In genomic region chr11:3808162-3808561, GRCm38 (mm10) we compare ENCODE assay signal across 10 mouse cellular contexts. TPM values are rescaled to one million over a fixed set of nuclear protein-coding genes. Genes with fewer than 3 reads are reported as not detected.
A peak's percentile ranks its signal among the peaks of the same experiment; 100 is the strongest.
DNase-seq lines count a peak whose midpoint lies in the region; ATAC-seq and TF ChIP-seq lines count a peak whose summit lies in the region.
"Had no signal": no experiment of that assay in that cellular context is flagged by ENCODE, and none has a peak within 500 bp of the region (broad histone marks: within the 10 kb centered on the region; RNA-seq: fewer than 3 reads in every experiment).

No protein-coding gene starts in this region.

- H3K9me3 ChIP-seq in hindbrain, embryonic 11.5 days (ENCODE audit: control insufficient read depth, low read length) = no peaks in the 10 kb centered on the region
- H3K9me3 ChIP-seq in hindbrain, embryonic 12.5 days (replicated peaks) = no peaks in the 10 kb centered on the region
- H3K9me3 ChIP-seq in embryonic facial prominence, embryonic 10.5 days = no peaks in the 10 kb centered on the region; the same call in 1 of the 2 replicates
- H3K9me3 ChIP-seq: liver, embryonic 13.5 days had no signal

- ATAC-seq in hindbrain, embryonic 11.5 days (ENCODE audit: low FRiP score) = no peak
- no peak for ATAC-seq in hindbrain, embryonic 12.5 days (ENCODE audit: low FRiP score)

- no peak overlapping the region for H3K4me3 ChIP-seq in hindbrain, embryonic 11.5 days (ENCODE audit: low read depth, low read length)
- no peak overlapping the region for H3K4me3 ChIP-seq in hindbrain, embryonic 12.5 days
- H3K4me3 ChIP-seq in embryonic facial prominence, embryonic 10.5 days = no peak overlapping the region
- no peak overlapping the region for H3K4me3 ChIP-seq in thymus, adult 2 months (ENCODE audit: control insufficient read depth, insufficient read depth, low read length)
- H3K4me3 ChIP-seq: liver, embryonic 13.5 days had no signal

- no peak for TF ChIP-seq POLR2A in thymus, adult 2 months (IDR thresholded peaks at IDR 0.05; ENCODE audit: control insufficient read depth, extremely low read depth, insufficient read depth, low read length, poor library complexity)

- no peak overlapping the region for H3K9ac ChIP-seq in hindbrain, embryonic 11.5 days (ENCODE audit: low read depth, low read length)
- H3K9ac ChIP-seq in hindbrain, embryonic 12.5 days = no peak overlapping the region
- H3K9ac ChIP-seq: liver, embryonic 13.5 days had no signal

- H3K27ac ChIP-seq in hindbrain, embryonic 11.5 days (ENCODE audit: low read depth, low read length) = no peak overlapping the region
- no peak overlapping the region for H3K27ac ChIP-seq in hindbrain, embryonic 12.5 days
- no peak overlapping the region for H3K27ac ChIP-seq in embryonic facial prominence, embryonic 10.5 days (replicated peaks)
- no peak overlapping the region for H3K27ac ChIP-seq in thymus, adult 2 months (ENCODE audit: control insufficient read depth, insufficient read depth, low read length)
- H3K27ac ChIP-seq: liver, embryonic 13.5 days had no signal

- no peak overlapping the region for H3K4me2 ChIP-seq in hindbrain, embryonic 11.5 days (replicated peaks; ENCODE audit: low read depth, low read length)
- H3K4me2 ChIP-seq in hindbrain, embryonic 12.5 days (replicated peaks) = no peak overlapping the region
- H3K4me2 ChIP-seq: liver, embryonic 13.5 days had no signal

- TF ChIP-seq CTCF in thymus, adult 2 months (IDR thresholded peaks at IDR 0.05; ENCODE audit: borderline replicate concordance, control insufficient read depth, extremely low read depth, insufficient read depth, low read length, poor library complexity) = no peak

- 33% methylated on average over 3 of the region's 3 CpGs for WGBS in hindbrain, embryonic 11.5 days
- WGBS in hindbrain, embryonic 12.5 days = 31% methylated on average over 3 of the region's 3 CpGs
- whole genome bisulfite sequencing in embryonic facial prominence, embryonic 10.5 days = 34% methylated on average over 3 of the region's 3 CpGs
- 40% methylated on average over 3 of the region's 3 CpGs for WGBS in thymus, adult 2 months

- H3K36me3 ChIP-seq in hindbrain, embryonic 11.5 days (ENCODE audit: control insufficient read depth, insufficient read depth, low read length) = no peaks in the 10 kb centered on the region
- H3K36me3 ChIP-seq in hindbrain, embryonic 12.5 days = no peaks in the 10 kb centered on the region
- no peaks in the 10 kb centered on the region for H3K36me3 ChIP-seq in embryonic facial prominence, embryonic 10.5 days (replicated peaks)
- no peaks in the 10 kb centered on the region for H3K36me3 ChIP-seq in thymus, adult 2 months (ENCODE audit: control insufficient read depth, insufficient read depth, low read length)
- H3K36me3 ChIP-seq: liver, embryonic 13.5 days had no signal

- DNase-seq in hindbrain, embryonic 11.5 days (ENCODE audit: low spot score) = peak; percentile 23
- peak; percentile 41 for DNase-seq in urinary bladder, postnatal 14 days (ENCODE audit: low spot score)
- DNase-seq in urinary bladder, postnatal 4 days (ENCODE audit: low spot score in 2 of 2) = no peak
- DNase-seq in embryonic facial prominence, embryonic 10.5 days (ENCODE audit: low spot score) = peak; percentile 28
- DNase-seq in ovary, adult 18-20 months (ENCODE audit: low spot score) = no peak
- DNase-seq in thymus, adult 2 months = no peak
- DNase-seq in spleen, postnatal 36 days (ENCODE audit: low spot score in 2 of 2) = no peak
- DNase-seq: gastrocnemius, postnatal 25 days; liver, embryonic 13.5 days had no signal

- no peaks in the 10 kb centered on the region for H3K4me1 ChIP-seq in hindbrain, embryonic 11.5 days (replicated peaks; ENCODE audit: control insufficient read depth, insufficient read depth, low read length)
- H3K4me1 ChIP-seq in hindbrain, embryonic 12.5 days = peaks cover 4% of the 10 kb centered on the region; the same call in 1 of the 2 replicates
- peaks cover 6% of the 10 kb centered on the region; the same call in 1 of the 2 replicates for H3K4me1 ChIP-seq in embryonic facial prominence, embryonic 10.5 days
- H3K4me1 ChIP-seq in thymus, adult 2 months (replicated peaks; ENCODE audit: control insufficient read depth, insufficient read depth, low read length) = no peaks in the 10 kb centered on the region
- H3K4me1 ChIP-seq: liver, embryonic 13.5 days had no signal

- no peaks in the 10 kb centered on the region for H3K27me3 ChIP-seq in hindbrain, embryonic 11.5 days (ENCODE audit: control insufficient read depth, insufficient read depth, low read length)
- no peaks in the 10 kb centered on the region for H3K27me3 ChIP-seq in hindbrain, embryonic 12.5 days
- H3K27me3 ChIP-seq in embryonic facial prominence, embryonic 10.5 days (replicated peaks; ENCODE audit: low read depth, poor library complexity, severe bottlenecking) = 0 out of 2 replicates have a peak, but pooled peaks cover 4% of the 10 kb centered on the region
- H3K27me3 ChIP-seq in thymus, adult 2 months (ENCODE audit: control insufficient read depth, insufficient read depth, low read length) = no peaks in the 10 kb centered on the region
- H3K27me3 ChIP-seq: liver, embryonic 13.5 days had no signal

RNA-seq across cellular contexts. Expression of gene Osbp2, which starts 55.5 kb away (rescaled TPM):
- polyA plus RNA-seq in hindbrain, embryonic 11.5 days (2014; fragmentation: Nextera tagmentation; extraction: Ambion mirVana) = 1.5 and 1.8 TPM in 2 replicates
- polyA plus RNA-seq in hindbrain, embryonic 12.5 days (2016; fragmentation: Nextera tagmentation; extraction: Ambion mirVana) = 7.0 and 8.8 TPM in 2 replicates
- 0.82 and 1.2 TPM in 2 replicates for polyA plus RNA-seq in embryonic facial prominence, embryonic 10.5 days (2016; fragmentation: Nextera tagmentation; extraction: Ambion mirVana)
- polyA plus RNA-seq in thymus, adult 2 months (2012; rRNA removed) = 0.27 and 1.1 TPM in 2 replicates

Comparison
In these comparisons a context has a peak if more than half of its experiments do, and no peak if none do; other contexts are left out.
1. DNase-seq: peak in hindbrain, embryonic 11.5 days (single experiment), urinary bladder, postnatal 14 days (single experiment) and embryonic facial prominence, embryonic 10.5 days (single experiment); none in urinary bladder, postnatal 4 days (0 of 2), ovary, adult 18-20 months (single experiment), thymus, adult 2 months (single experiment) and spleen, postnatal 36 days (0 of 2).